Mouse (Mus musculus): ENCODE data around the gene Kcnip3.

Gene Kcnip3

DNA sequence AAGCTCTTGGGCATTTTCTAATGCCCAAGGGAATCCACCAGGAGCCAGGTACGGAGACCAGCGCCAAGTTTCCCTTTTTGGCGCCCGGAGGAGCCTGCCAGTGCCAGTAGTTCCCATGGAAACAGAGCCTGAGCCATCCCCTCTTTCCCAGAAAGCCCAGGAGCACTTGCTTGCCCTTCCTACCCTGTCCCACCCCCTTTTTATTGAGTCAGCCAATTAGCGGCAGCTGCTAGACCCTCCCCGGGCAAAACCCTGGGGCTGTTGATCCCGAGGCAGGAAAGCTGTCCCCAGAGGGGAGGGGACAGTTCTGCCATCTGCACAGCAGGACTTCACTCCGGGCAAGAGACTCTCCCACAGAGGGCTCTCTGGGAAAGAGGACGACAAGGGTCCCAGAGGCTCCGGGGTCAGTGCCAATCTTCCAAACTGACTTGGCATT is at the start of gene Kcnip3:
TSS of gene Kcnip3 (minus strand) at position 89 of the 436 bp plus-strand sequence.
- CTCF ChIA-PET: interaction anchor here in 2 of 4 experiments (0.7 to 1.5 kb wide), 3 partner anchors 14 to 537 kb away, joined by 3 to 6 read pairs (median 4); no protein-coding TSS in a partner anchor
- POLR2A ChIA-PET: interaction anchor here in 2 of 4 experiments (0.8 to 1.6 kb wide), 4 partner anchors 9 to 77 kb away, joined by 3 read pairs; no protein-coding TSS in a partner anchor

DNA sequence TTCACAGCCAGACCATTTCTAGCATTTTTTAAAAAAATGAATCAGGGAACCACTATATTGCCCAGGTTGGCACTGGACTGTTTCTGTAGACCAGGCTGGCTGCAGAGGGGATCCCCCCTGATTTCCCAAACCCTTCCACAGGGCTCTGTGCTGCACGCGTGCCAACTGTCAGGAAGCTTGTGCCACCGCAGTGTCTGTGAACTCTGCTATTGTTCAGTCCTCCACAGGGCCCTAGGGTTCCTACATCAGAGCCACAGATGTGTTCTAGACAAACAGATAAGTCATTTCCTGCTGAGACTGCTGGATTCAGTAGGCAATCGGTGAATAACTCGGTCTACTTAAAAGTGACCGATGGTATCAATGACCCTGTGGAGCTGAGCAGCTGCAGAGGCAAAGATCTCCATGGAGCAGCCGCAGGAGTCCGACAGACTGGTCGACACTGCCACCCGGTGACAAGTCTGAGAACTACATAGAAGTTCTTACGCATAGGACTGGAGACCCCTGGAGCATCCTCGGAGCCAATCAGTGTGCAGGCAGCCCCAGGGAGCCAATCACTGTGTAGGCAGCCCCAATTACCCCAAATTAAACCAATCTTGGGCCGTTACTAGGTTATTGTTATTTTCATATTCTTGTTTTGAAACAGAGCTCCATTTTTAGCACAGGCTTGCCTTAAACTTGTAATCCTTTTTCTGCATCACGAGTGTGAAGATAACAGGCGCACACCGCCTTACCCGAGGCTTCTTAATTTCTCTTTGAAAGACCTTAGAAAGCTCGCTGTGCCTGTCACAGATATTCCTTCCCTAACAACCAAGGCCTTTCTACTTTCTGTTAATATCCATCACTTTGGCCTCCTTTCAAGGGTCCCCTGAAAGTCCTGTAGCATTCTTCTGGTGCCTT is 37.4 kb upstream of the Kcnip3 start:
- POLR2A ChIA-PET: interaction anchor here in 2 of 4 experiments (0.6 to 1.8 kb wide), 13 partner anchors 8 to 489 kb away, joined by 3 to 5 read pairs (median 3); partner anchors contain the start of genes Blvra (in 1 of the 2), Dusp2 (in 1 of the 2), Mrps5 (in 1 of the 2) and Zfp661 (in 1 of the 2)
- CTCF ChIA-PET: interaction anchor here (0.6 to 6.1 kb wide), 42 partner anchors 8 to 377 kb away, joined by 3 to 43 read pairs (median 4); partner anchors contain the start of genes Adra2b (in 2 of the 4), Prom2 (in 2 of the 4) and Mall (in 1 of the 4)

DNA sequence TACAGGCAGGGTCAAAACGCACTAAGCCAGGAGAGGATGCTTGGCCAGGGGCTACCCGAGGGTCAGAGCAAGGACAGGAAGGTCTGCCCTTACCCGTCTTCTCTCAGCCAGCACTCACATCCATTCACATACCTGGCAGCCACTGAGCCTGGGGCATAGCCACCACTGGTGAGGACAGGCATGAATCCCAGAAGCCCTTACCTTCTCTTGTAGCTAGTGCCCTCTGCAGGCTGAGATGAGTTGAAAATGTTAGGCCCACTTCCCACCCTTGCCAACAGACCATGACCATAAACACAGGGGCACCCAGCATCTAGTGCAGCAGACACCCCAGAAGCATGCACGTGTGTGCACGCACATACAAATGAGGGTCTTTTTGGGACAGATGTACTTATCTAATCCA is 29.2 kb upstream of the Kcnip3 start:
- CTCF ChIA-PET: interaction anchor here (0.6 to 2.4 kb wide), 9 partner anchors 8 to 192 kb away, joined by 3 to 11 read pairs (median 3); no protein-coding TSS in a partner anchor

DNA sequence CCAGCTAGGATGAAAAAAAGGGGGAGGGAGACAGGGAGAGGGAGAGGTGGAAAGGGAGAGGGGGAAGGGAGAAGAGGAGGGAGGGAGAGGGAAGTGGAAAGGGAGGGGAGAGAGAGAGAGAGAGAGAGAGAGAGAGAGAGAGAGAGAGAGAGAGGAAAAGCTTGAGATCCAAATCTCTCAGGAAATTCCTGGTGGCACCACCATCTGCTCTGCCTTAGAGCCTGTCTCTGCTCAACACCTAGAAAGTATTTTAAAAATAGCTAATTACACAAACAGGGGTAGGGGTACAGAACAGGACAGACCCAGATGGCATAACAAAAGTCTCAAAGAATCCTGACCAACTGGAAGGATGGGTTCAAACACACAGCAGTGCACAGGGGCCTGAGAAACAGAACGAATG is 28.6 kb upstream of the Kcnip3 start:
- CTCF ChIA-PET: interaction anchor here (0.6 to 2.4 kb wide), 9 partner anchors 9 to 193 kb away, joined by 3 to 11 read pairs (median 3); no protein-coding TSS in a partner anchor
- POLR2A ChIA-PET: interaction anchor here in 1 of 4 experiments (0.9 to 1.7 kb wide), 2 partner anchors 12 kb away, joined by 3 read pairs; no protein-coding TSS in a partner anchor

More for the DNA sequence above, 29.2 kb upstream of the Kcnip3 start:
- POLR2A ChIA-PET: interaction anchor here in 1 of 4 experiments (1.0 to 1.7 kb wide), 2 partner anchors 8 to 13 kb away, joined by 3 read pairs; no protein-coding TSS in a partner anchor

DNA sequence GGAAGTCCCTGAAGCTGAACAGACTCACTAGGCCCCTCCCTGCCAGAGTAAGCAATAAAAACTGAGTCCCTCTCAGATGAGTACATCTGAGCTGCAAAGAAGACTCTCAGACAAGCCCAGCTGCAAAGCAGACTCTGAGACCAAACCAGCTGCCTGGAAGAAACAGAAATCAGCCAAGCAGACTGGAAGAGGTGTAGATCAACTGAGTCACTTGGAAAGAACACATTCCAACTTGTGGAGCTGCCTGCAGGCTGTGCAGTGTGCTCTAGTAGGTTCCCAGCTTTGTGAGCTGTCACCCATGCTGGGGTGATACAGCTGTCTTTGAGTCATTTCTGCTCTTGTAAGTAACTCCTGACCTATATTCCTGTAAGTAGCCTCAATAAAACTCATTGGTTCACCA is 27.8 kb upstream of the Kcnip3 start:
- ChIA-PET POLR2A (interaction anchor here in 1 of 4 experiments (0.9 kb wide), 1 partner anchor 12 kb away, joined by 3 read pairs; no protein-coding TSS in a partner anchor), CTCF (interaction anchor here in 1 of 4 experiments (1.0 kb wide), 1 partner anchor 11 kb away, joined by 3 read pairs; no protein-coding TSS in a partner anchor)

DNA sequence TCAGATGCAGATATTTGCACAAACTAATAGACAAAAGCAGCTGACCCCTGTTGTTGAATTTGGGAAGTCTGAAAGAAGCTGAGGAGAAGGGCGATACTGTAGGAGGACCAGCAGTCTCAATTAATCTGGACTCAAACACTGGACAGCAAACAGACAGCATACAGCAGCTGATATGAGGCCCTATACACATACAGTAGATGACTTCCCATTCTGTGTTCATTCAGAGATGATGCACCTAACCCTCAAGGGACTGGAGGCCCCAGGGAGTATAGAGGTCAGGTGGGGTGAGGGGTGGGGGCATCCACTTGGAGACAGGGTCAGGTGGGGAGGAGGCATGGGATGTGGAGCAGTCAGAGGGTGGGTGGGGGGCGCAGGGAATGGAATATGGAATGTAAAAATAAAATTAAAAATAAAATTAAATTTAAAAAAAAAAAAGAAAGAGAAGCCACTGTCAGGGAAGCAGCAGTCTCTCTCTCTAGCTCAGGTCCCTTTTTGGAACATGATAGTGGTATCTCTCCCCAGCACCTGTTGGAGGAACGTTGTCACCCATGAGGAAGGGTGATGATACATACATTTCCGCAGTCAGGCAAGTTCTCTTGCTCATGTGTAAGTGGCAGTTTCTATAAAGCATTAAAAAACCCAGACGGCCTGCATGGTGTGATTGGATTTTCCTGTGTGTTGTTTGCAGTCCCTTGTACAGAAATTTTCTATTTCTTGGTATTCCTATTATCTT is 26.6 kb upstream of the Kcnip3 start:
- ChIA-PET POLR2A (no interaction called here), CTCF (no interaction called here)

DNA sequence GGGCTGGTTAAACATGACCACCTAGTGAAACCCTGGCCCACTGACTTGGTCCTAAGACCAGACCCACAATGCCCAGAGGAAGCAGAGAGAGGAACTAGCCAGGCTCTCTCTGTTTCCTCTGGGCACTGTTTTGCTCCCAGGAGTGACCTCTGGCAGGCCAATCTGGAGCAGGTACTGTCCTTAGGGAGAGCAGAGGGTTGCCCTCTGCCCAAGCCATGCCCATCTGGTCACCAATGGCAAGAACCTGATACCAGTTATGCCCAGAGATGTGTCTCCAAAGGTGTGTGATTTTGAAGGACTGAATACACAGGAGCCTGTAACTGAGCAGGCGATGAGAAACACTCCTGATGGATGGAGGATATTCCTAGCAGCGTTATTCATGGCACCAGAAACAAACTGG is 19.8 kb upstream of the Kcnip3 start:
- CTCF ChIA-PET: interaction anchor here in 1 of 4 experiments (1.8 kb wide), 1 partner anchor 17 kb away, joined by 5 read pairs; no protein-coding TSS in a partner anchor
- POLR2A ChIA-PET: no interaction called here

DNA sequence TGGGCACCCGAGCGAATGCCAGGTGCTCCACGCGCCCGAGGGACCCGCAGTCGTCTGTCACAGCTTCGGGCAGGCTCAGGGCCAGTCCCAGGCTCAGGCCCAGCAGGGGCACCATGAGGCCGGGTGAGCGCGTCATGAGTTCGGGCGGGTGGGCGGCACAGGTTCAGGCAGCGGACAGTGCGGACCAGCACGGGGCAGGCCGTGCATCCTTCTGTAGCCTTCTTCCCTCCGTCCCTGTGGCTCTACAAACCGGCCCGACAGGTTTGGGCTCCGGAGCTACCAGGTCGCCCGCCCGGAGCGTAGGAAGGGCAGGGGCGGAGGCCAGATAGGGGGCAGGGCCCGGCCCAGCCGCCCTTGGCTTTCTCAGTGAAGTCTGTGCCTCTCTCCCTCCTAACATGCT is 19.3 kb upstream of the Kcnip3 start, which contains the start of gene Prom2:
TSS of gene Prom2 (minus strand) at position 283 of the 400 bp plus-strand sequence.
- CTCF ChIA-PET: interaction anchor here (0.8 to 2.5 kb wide), 7 partner anchors 18 to 143 kb away, joined by 3 to 12 read pairs (median 4); no protein-coding TSS in a partner anchor

DNA sequence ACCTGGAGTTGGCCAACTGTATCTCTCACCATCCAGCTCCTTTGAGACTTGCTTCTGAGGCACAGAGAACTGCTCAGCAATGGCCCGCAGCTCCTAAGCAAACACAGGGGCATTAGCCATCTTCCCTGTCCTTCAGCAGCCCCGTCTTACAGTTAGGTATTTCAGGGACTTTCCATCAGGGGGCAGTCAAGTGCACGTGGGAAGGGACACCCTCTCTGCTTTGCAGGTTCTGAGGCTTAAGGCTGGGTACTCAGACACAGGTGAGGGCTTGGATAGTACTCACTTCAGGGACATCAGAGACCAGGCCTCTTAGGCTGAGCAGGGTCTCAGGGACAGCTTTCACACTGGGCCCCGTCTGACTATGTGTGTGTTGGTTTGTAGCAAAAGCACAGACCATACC is 17.6 kb upstream of the Kcnip3 start:
- CTCF ChIA-PET: interaction anchor here in 2 of 4 experiments (0.6 to 2.5 kb wide), 7 partner anchors 9 to 144 kb away, joined by 3 to 12 read pairs (median 3); no protein-coding TSS in a partner anchor
- POLR2A ChIA-PET: interaction anchor here in 2 of 4 experiments (0.6 to 1.4 kb wide), 3 partner anchors 8 to 116 kb away, joined by 3 to 4 read pairs (median 3); no protein-coding TSS in a partner anchor

More for the DNA sequence above, 19.3 kb upstream of the Kcnip3 start, which contains the start of gene Prom2:
- POLR2A ChIA-PET: interaction anchor here in 2 of 4 experiments (1.0 to 1.2 kb wide), 3 partner anchors 8 to 271 kb away, joined by 3 read pairs; partner anchors contain the start of genes Mrps5 (in 1 of the 2), Stard7 (in 1 of the 2) and Zfp661 (in 1 of the 2)

DNA sequence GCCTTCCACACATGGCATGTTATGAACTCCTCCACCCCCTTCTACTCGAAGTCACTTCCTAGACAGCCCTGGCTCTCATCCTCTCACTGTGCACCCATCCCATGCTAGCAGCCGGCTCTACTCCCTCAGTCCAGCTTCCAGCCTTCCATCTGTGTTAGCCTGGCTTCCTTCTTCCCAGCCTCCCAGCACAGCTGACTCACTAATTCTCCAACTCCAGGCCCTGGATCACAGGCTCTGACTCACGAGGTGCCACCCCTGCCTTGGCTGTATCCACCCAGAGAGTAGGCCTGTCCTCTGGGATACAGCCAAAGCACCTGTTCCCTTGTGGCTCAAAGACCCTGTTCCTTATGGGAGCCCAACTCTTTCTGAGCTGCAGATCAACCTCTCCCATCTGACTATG is 15.7 kb upstream of the Kcnip3 start:
- CTCF ChIA-PET: interaction anchor here in 1 of 4 experiments (1.4 kb wide), 1 partner anchor 175 kb away, joined by 3 read pairs; the partner anchor contains the start of gene Adra2b
- POLR2A ChIA-PET: no interaction called here

DNA sequence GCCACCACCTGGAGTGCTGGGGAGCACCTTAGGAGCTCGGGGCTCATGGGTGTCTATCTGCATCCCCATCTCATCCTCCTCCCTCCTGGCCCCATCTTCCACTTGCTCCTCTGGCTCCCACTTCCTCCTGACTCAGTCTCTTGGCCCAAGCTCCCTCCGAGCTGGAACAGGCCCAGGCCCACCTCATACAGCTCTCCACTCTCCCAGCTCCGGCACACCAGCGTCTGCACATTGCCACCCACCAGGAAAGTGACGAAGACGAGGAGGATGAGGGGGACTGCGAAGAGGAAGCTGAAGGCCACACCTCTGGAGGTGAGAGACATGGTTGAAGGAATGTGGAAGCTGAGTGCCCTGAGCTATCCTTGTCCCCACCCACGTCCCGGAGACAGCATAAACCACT is 13.5 kb upstream of the Kcnip3 start:
- POLR2A ChIA-PET: interaction anchor here in 1 of 4 experiments (0.5 kb wide), 1 partner anchor 501 kb away, joined by 3 read pairs; no protein-coding TSS in a partner anchor
- CTCF ChIA-PET: no interaction called here

DNA sequence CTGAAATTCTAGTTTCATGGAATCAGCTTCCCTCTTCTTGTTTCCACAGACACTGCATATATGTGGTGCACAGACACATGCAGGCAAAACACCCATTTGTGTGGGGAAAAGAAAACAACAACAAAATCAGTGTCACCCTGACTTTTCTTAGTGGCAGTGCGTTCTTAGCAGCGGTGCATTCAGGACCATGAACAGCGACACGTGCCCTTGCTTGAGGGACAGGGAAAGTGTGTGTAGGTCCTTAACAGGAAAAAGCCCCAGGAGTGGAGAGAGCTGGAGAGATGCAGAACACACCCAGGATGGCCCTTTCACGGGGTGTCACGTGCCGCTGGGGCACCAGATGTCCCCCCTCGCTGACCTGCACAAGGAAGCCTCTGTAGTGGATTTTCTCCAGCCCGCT is 10.5 kb upstream of the Kcnip3 start:
- ChIA-PET CTCF (interaction anchor here in 2 of 4 experiments (0.8 to 1.2 kb wide), 3 partner anchors 25 to 152 kb away, joined by 3 to 4 read pairs (median 4); no protein-coding TSS in a partner anchor), POLR2A (interaction anchor here in 1 of 4 experiments (1.2 kb wide), 1 partner anchor 9 kb away, joined by 3 read pairs; the partner anchor contains the start of gene Prom2)

DNA sequence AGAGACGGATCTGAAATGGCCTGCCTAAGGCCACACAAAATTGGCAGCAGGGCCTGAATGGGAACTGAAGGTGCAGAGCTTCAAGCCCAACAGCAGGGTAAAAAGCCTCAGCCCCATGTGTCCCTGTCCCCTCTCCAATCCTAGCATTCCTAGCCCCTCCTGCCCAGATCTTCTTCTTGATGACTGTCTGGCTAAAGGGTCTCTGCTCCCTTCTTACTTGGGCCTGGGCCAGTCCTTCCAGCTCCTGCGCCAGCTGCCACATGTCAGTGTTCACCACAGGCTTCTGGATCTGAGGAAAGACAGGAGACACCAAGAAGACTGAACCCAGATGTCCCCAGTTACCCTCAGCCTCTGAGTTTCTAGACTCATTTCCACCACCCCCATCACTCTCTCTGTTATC is 9.7 kb upstream of the Kcnip3 start:
- CTCF ChIA-PET: interaction anchor here in 1 of 4 experiments (0.9 to 1.1 kb wide), 2 partner anchors 24 to 152 kb away, joined by 3 to 4 read pairs; no protein-coding TSS in a partner anchor
- POLR2A ChIA-PET: interaction anchor here in 2 of 4 experiments (1.0 kb wide), 2 partner anchors 8 to 10 kb away, joined by 3 read pairs; partner anchors contain the start of gene Kcnip3 (in 1 of the 2)

DNA sequence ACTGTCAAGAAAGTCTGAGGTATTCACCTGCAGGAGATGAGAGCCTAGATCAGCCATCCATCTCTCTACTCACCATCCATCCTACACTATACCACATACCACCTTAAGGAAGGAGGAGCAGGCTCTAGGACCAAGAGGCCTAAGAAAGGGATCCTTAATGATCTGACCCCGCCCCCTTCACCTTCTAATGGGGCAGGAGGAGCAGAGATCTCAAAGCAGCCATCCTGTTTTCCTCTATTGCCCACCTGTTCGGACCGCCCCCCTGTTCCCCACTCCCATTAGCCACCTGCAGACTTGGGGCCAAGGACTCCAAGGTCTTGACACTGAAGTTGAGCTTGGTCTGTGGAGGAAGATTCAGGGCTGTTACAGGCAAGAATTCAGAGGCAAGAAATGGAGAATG is 8.5 kb upstream of the Kcnip3 start:
- POLR2A ChIA-PET: interaction anchor here in 1 of 4 experiments (1.0 kb wide), 1 partner anchor 8 kb away, joined by 3 read pairs; the partner anchor contains the start of gene Kcnip3
- CTCF ChIA-PET: interaction anchor here in 2 of 4 experiments (0.6 to 1.1 kb wide), 4 partner anchors 9 to 154 kb away, joined by 3 to 4 read pairs (median 4); no protein-coding TSS in a partner anchor

DNA sequence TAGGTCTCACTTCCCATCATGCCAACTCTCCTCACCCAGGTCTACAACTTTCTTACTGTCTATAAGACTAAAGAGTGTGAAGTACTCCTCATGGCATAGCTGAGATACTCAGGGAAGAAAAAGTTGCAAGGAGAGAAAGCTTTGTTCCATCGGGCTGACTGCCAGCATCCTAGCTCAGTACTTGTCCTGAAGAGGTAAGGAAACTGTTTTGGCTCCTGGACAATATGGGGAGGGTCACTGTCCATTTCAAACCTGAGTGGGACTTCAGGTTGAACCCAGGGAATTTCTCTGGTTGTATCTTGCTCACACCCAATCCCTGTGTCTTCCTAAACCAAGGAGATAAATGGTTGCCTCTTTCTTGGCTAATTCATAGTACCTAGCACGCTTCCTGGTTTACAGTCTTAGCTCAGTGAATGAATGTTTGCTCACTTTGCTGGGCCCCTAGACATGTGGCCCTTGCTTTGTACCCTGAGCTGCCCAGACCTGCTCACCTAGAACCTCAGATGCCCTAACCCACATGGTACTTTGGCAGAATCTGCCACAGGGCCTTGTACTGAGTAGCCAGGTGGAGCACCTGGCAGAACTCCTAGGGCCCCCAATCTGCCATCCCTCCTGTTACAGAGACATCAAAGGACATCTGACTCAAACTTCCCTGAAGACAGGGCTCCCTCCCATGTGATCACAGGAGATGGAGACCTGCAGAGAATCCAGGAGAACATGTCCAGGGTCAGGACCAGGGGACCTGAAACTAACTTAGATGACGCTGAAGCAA is 3.3 kb upstream of the Kcnip3 start:
- ChIA-PET POLR2A (interaction anchor here in 1 of 4 experiments (1.1 kb wide), 1 partner anchor 66 kb away, joined by 3 read pairs; no protein-coding TSS in a partner anchor), CTCF (interaction anchor here in 2 of 4 experiments (0.6 to 2.1 kb wide), 2 partner anchors 24 to 33 kb away, joined by 4 to 6 read pairs; no protein-coding TSS in a partner anchor)

DNA sequence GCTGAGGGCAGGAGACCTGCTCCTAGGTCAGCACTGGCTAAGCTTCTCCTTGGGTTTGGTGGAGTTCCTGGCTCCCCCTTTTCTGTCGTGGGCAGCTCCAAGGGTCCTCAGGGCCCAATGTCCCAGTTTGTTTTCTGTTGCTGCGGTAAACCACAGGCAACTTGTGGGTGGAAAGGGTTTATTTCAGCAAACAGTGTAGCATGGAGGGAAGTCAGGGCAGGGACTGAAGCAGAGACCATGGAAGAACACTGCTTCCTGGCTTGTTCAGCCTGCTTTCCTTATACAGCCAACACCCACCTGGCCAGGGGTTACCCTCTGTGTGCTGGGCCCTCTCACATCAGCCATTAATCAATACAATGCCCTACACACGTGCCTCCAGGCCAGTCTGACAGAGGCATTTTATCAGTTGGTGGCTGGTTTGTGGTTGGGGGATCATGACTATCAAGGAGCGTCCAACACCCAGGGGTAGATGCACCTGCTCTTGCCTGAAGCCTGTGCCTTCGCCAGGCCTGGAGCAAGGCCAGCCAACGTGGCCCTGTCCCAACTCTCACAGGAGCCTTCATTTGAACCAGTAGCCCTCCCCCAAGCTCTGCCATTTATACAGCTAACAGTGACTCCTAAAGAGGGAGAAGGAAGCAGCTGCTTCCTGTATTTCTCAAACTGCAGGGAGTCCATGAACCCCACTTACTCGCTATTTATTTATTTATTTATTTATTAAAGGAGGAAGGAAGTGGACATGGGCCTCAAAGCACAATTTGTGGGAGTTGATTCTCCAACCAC is 2.2 kb upstream of the Kcnip3 start:
- ChIA-PET CTCF (interaction anchor here in 3 of 4 experiments (0.6 to 2.1 kb wide), 3 partner anchors 23 to 35 kb away, joined by 3 to 6 read pairs (median 4); no protein-coding TSS in a partner anchor), POLR2A (interaction anchor here in 1 of 4 experiments (0.5 kb wide), 1 partner anchor 571 kb away, joined by 3 read pairs; no protein-coding TSS in a partner anchor)
